Mouse (Mus musculus) gastrocnemius, postnatal 25 days (tissue): ENCODE results near the gene A730046J19Rik. TPM values are rescaled to one million over a fixed set of nuclear protein-coding genes. Genes with fewer than 3 reads are reported as not detected.

Experiments
- DNase-seq: peaks from one replicate; pipeline ENCODE4 v3.0.0; 2022
- long read RNA-seq, 2 experiments: library from polyadenylated mRNA; stranded (forward); transcript quantifications; one replicate each; pipeline ENCODE4 v2.0.0; 2021
- total RNA-seq, 2 experiments: library from RNA; stranded (reverse); gene quantifications; 1 replicate in 1 of 2; 2 replicates in 1 of 2; pipeline ENCODE4 v1.2.3; 2021

A730046J19Rik gene
- total RNA-seq, result under 1 TPM in 1 of 2 experiments, not detected in 1; 0.08 TPM
- long read RNA-seq, experiment 1, result 0 reads
- long read RNA-seq, experiment 2, result 0 reads

DNA sequence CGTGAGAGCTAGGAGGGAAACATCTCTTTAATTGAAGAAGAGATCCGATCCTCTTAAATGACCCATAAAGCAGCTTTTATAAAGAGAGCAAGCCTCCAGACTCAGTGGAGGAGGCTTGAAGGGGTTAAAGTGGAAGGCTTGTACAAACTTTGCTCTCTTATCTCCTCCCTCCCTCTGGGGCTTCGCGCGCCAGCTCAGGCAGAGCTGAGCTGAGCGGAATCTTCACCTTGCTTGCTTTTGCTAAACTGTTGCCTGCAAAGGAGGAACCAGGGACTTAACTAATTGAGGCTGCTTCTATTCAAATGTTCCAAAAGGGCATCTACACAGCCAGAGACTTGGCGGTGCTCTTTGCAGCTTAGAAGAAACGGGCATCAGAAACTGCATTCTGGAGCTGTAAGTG lies at the start of gene A730046J19Rik:
A730046J19Rik (plus strand) TSS at position 173 of the 400 bp plus-strand sequence.
- DNase-seq, result no peak

DNA sequence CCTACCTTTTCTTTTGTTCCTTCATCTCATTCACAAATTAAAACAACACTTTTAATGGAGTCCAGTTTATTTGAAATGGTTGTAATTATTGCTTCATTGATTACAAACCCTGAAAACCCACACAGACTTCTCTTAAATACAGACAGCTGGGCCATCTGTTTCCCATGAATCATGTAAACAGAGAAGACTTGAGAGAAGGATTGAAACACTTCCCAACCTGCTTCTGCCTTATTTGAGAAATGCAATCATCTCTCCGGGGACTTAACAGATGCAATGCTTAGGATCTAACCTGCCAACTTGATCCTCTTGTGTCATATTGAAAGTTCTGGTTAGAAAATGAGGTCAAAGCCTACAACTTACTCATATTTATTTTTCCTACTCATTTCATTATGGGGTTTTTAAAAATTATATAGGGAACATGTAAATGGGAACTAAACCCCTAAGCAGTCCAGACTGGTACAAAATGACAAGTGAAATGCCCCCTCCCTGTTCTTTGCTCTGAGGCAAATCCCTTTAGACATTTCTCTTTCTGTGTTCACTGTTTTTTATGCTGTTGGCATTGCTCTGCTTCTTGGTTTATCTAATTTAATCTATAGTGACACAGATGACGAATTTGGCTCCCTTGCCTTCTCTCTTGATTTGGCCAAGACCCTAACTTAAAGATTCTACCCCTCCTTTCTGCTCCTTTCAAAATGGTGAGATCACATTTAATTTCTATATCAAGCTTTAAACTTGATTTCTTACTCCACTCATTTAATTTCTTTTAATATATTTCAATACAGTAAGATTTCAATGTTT lies 48.7 kb upstream of the A730046J19Rik start:
- no peak for DNase-seq

DNA sequence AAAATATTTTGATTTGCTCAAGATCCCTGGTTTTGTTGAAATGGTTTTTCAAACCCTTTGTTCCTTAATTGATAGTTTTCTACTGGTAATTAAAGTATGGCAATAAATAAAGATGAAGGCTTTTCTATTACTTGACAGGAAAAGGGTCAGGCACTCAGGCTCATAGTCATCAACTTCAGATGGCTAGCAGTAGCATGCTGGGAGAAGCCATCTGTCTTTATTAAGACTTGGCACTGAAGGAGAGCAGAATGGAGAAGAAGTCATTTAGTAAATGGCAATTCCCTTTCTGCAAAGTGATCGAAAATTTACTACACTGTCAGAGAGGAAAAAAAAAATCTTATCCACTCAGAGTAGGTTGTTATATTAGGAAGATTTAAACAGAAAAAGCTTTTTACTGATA lies 17.2 kb upstream of the A730046J19Rik start:
- no peak for DNase-seq

DNA sequence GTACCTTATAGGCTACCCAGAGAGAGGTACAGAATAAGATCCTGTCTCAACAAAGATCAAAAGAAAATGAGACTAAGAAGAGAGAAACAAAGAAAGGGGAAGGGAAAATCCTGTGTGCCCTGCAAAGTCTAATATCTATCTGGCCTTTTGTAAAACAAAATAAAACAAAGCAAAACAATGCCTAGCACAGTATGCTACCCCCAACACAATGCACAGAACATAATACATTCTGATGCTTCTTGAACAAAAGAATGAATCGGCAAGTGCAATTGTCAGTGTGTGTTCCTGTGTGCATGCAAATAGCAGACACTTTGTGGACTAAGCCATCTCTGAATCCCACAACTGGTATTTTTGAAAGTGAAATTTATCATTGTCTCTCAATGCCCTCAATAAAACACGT lies 3.5 kb upstream of the A730046J19Rik start:
- no peak for DNase-seq

- DNase-seq, result no peak
Observed at GRCm38 (mm10) chrX:144154111-144154510, 616 bp downstream of the A730046J19Rik start.

- no peak for DNase-seq
Observed at GRCm38 (mm10) chrX:144162936-144163335, 9.4 kb downstream of the A730046J19Rik start.

Other genes with a start within 250 kb of the A730046J19Rik start
- under 1 TPM in 1 of 2 experiments, not detected in 1; 0.16 TPM for gene Dcx, start 220.4 kb upstream of the A730046J19Rik start, total RNA-seq
- gene Alg13, start 164.1 kb downstream of the A730046J19Rik start, total RNA-seq, result 1 to 10 TPM; 4.6 to 6.7 TPM